Mouse (Mus musculus): ENCODE results near the gene Pdcd7. TPM values are rescaled to one million over a fixed set of nuclear protein-coding genes. Genes with fewer than 3 reads are reported as not detected.

Gene Pdcd7
- polyA plus RNA-seq, 1 experiment from 2014 or later = 10.1 TPM

DNA sequence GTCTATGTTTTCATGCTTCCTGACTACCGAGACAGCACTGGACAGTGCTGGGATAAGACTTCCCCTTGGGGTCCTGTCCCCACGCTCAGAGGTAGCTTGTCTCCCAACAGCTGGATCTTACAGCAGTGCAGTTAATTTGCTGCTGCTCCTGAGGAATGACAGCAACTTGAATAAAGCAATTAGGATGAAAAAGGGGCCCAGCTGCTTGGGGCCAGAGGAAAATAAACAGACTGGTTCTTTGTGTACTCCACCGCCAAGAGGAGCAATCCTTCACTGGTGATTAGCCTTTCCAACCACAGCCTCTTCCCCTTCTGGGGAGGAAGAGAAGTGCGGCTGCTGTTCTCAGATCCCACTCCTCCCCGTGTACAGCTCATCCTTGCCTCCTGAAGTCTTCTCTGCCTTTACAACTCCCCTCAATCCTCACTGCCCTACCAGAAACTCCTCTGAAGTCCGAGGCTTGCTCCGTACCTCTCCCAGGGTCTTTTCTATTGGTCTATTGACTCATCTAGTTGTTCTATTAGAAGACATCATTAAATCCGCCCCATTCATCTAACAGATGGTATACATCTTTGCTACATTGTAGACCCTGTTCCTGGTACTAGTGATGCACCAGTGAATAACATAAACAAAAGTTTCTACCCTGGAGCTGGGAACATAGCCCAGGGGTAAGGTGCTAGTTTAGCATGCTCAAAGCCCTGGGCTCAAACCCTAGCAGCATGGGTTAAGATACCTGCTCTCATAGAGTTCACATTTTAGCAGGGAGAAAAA, 40.7 kb downstream of the Pdcd7 start:
- no peaks in the 10 kb centered on the region for H3K9me3 ChIP-seq
- no peak overlapping the region for H3K27ac ChIP-seq
- H3K4me3 ChIP-seq = no peak overlapping the region
- no peaks in the 10 kb centered on the region for H3K36me3 ChIP-seq
- no peak for ATAC-seq (ENCODE audit: insufficient number of reproducible peaks, low FRiP score, low TSS enrichment, low read depth)
- WGBS = 19% methylated on average over 8 of the region's 8 CpGs
- H3K27me3 ChIP-seq = peaks cover 27% of the 10 kb centered on the region
- H3K9ac ChIP-seq = no peak overlapping the region
- peaks cover 10% of the 10 kb centered on the region for H3K4me1 ChIP-seq
- H3K4me2 ChIP-seq = no peak overlapping the region

GRCm38 (mm10) chr9:65390752-65391612, 45.1 kb downstream of the Pdcd7 start:
- H3K9ac ChIP-seq = 0 out of 2 replicates have a peak overlapping the region, but pooled peaks have one; percentile 39
- ATAC-seq (ENCODE audit: insufficient number of reproducible peaks, low FRiP score, low TSS enrichment, low read depth) = peak; percentile 53; the same call in 1 of the 2 replicates
- peak overlapping the region; percentile 76 for H3K4me2 ChIP-seq
- peaks cover 43% of the 10 kb centered on the region for H3K27me3 ChIP-seq
- 14% methylated on average over 92 of the region's 96 CpGs for WGBS
- H3K27ac ChIP-seq = no peak overlapping the region
- no peaks in the 10 kb centered on the region for H3K36me3 ChIP-seq
- H3K4me3 ChIP-seq = peak overlapping the region; percentile 50
- peaks cover 11% of the 10 kb centered on the region for H3K4me1 ChIP-seq
- no peaks in the 10 kb centered on the region for H3K9me3 ChIP-seq

GRCm38 (mm10) chr9:65391613-65391964, 45.7 kb downstream of the Pdcd7 start, which contains the start of gene Kbtbd13:
TSS of gene Kbtbd13 (minus strand) at chr9:65391652.
- H3K27me3 ChIP-seq = peaks cover 43% of the 10 kb centered on the region
- no peak for ATAC-seq (ENCODE audit: insufficient number of reproducible peaks, low FRiP score, low TSS enrichment, low read depth)
- H3K4me3 ChIP-seq = peak within 1 kb of the TSS; percentile 50
- H3K9me3 ChIP-seq = no peaks in the 10 kb centered on the region
- peaks cover 11% of the 10 kb centered on the region for H3K4me1 ChIP-seq
- 0 out of 2 replicates have a peak within 1 kb of the TSS, but pooled peaks have one; percentile 39 for H3K9ac ChIP-seq
- 32% methylated on average over 8 of the region's 8 CpGs for WGBS
- H3K36me3 ChIP-seq = no peaks in the 10 kb centered on the region
- H3K4me2 ChIP-seq = peak within 1 kb of the TSS; percentile 76
- no peak within 1 kb of the TSS for H3K27ac ChIP-seq

DNA sequence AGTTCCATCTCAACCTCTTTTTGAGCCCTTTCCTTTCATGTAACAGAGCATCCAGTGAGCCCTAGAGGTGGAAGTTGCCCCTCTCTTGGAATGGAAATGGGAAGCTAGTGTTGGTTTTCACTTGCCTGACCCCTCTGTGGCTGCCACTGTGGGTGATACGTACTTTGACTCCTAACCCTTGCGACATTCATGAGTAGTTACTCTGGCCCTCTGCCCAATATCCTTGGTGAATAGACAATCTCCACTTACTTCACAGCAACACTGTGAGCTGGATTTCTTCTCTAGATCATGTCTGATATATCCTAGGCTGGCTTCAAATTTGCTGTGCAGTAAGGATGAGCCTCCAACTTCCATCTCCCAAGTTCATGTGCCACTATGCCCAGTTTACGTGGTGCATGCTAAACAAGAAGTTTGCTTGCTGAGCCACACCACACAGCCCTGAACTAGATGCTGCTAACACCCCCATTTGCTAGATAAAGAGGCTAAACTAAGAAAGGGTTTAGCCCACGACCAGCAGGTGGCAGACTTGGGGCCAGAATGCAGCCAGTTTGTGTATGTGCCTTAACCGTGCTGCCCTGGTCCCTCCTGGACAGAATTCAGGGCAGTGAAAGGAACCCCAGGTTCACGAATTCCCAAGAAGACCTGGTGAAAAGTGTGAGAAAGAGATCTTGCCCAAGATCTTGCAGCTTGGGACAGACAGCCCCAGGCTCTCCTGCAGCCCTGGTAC, 46.9 kb downstream of the Pdcd7 start:
- Histone ChIP-seq H3K4me3 (no peak overlapping the region), H3K27me3 (peaks cover 43% of the 10 kb centered on the region), H3K4me1 (peaks cover 11% of the 10 kb centered on the region), H3K4me2 (no peak overlapping the region), H3K9ac (no peak overlapping the region), H3K27ac (no peak overlapping the region), H3K9me3 (no peaks in the 10 kb centered on the region), H3K36me3 (no peaks in the 10 kb centered on the region)
- ATAC-seq (ENCODE audit: insufficient number of reproducible peaks, low FRiP score, low TSS enrichment, low read depth) = no peak
- WGBS = 33% methylated on average over 6 of the region's 6 CpGs

GRCm38 (mm10) chr9:65393606-65394005, 47.7 kb downstream of the Pdcd7 start:
- 61% methylated on average over 2 of the region's 2 CpGs for WGBS
- H3K9ac ChIP-seq = no peak overlapping the region
- H3K36me3 ChIP-seq = no peaks in the 10 kb centered on the region
- peaks cover 16% of the 10 kb centered on the region for H3K4me1 ChIP-seq
- H3K9me3 ChIP-seq = no peaks in the 10 kb centered on the region
- peaks cover 43% of the 10 kb centered on the region for H3K27me3 ChIP-seq
- no peak for ATAC-seq (ENCODE audit: insufficient number of reproducible peaks, low FRiP score, low TSS enrichment, low read depth)
- H3K4me3 ChIP-seq = no peak overlapping the region
- no peak overlapping the region for H3K4me2 ChIP-seq
- H3K27ac ChIP-seq = no peak overlapping the region

DNA sequence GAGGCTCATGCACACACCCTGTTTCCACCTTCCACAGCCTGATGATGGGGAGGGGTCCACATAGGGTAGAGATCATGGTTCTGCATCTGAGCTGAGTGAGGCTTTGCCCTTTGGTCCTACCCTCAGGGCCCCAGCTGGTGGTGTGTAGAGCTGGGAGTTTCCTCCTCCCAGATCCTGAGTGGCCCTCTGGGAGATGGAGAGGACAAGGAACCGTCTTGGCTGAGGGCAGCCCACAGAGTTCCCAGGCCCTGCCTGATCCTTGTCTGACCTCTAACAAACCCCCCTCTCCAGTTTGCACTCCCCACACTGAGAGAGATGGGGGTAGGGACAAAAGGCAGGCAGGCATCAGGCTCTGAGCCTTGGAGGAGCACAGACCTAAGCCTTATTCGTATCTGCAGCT, 48.5 kb downstream of the Pdcd7 start:
- peaks cover 38% of the 10 kb centered on the region for H3K27me3 ChIP-seq
- H3K4me2 ChIP-seq = no peak overlapping the region
- H3K27ac ChIP-seq = no peak overlapping the region
- H3K4me3 ChIP-seq = no peak overlapping the region
- 71% methylated on average over 2 of the region's 2 CpGs for WGBS
- H3K36me3 ChIP-seq = no peaks in the 10 kb centered on the region
- no peaks in the 10 kb centered on the region for H3K9me3 ChIP-seq
- ATAC-seq (ENCODE audit: insufficient number of reproducible peaks, low FRiP score, low TSS enrichment, low read depth) = no peak
- H3K4me1 ChIP-seq = peaks cover 19% of the 10 kb centered on the region
- H3K9ac ChIP-seq = no peak overlapping the region

DNA sequence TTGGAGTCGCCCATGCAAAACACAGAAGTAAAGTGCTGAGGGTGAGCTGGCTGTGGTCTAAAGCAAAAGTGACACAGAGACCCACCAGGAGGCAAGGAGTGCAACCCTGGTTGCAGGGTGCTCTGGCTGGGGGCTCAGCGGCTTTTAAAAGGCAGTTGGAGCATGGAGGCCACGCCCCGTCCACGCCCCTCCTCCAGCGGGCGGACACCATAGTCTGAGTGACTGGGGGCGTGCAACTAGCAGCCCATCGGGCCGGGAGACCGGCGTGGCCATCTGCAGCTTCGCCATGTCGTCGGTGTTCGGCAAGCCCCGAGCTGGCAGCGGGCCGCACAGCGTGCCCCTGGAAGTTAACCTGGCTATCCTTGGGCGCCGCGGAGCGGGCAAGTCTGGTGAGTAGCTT, 52.4 kb downstream of the Pdcd7 start, which contains the start of gene Rasl12:
TSS of gene Rasl12 (plus strand) at position 228 of the 400 bp plus-strand sequence.
- peaks cover 8% of the 10 kb centered on the region for H3K4me1 ChIP-seq
- ATAC-seq (ENCODE audit: insufficient number of reproducible peaks, low FRiP score, low TSS enrichment, low read depth) = peak; percentile 80; the same call in 1 of the 2 replicates
- 0 out of 2 replicates have a peak, but pooled peaks cover 3% of the 10 kb centered on the region for H3K27me3 ChIP-seq
- H3K36me3 ChIP-seq = no peaks in the 10 kb centered on the region
- H3K9me3 ChIP-seq = no peaks in the 10 kb centered on the region
- H3K4me2 ChIP-seq = peak within 1 kb of the TSS; percentile 77
- H3K27ac ChIP-seq = no peak within 1 kb of the TSS
- 2% methylated on average over 23 of the region's 24 CpGs for WGBS
- peak within 1 kb of the TSS; percentile 51 for H3K4me3 ChIP-seq
- H3K9ac ChIP-seq = peak within 1 kb of the TSS; percentile 35; the same call in 1 of the 2 replicates

- Histone ChIP-seq H3K4me1 (peaks cover 8% of the 10 kb centered on the region), H3K4me3 (no peak overlapping the region), H3K9me3 (no peaks in the 10 kb centered on the region), H3K27ac (no peak overlapping the region), H3K4me2 (no peak overlapping the region), H3K9ac (no peak overlapping the region), H3K27me3 (no peaks in the 10 kb centered on the region), H3K36me3 (no peaks in the 10 kb centered on the region)
- 86% methylated on average over 6 of the region's 6 CpGs for WGBS
- ATAC-seq (ENCODE audit: insufficient number of reproducible peaks, low FRiP score, low TSS enrichment, low read depth) = no peak
These were observed 54.0 kb downstream of the Pdcd7 start for GRCm38 (mm10) chr9:65399934-65400333.

DNA sequence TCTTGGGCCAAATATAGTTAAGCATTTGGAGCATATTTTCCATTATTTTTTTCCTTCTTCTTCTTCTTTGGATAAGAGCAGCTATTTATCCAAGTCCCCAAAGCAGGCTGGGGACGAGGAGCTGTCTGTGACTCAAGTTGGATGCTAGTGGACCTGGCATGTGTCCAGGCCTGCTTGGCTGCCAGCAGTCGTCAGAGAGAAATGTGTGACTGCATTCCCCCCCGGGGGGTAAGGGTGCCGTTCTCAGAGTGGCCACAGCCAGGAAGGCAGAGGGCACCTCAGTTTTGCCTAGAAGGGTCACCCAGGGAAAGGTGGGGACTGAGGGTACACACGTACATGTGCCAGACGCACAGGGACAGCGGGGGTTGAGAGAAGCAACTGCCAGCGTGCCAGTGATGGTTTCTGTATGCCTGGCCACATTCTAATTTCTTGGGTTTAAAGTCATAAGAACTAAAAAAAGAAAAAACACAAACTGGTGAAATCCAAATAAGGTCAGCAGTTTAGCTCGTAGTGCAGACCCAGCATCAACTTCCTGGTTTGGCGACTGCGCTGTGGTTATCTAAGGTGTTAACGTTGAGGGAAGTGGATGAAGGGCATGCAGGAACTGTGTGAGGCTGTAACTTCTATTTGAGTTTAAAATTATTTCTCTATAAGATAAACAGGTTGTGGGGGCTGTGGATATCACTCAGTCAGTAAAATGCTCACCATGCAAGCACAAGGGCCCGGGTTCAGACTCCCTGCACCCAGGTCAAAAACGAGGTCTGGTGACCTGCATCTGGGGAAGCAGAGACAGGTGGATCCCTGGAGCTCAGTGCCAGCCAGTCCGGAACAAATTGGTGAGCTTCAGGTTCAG, 58.7 kb downstream of the Pdcd7 start:
- no peak overlapping the region for H3K9ac ChIP-seq
- H3K27ac ChIP-seq = no peak overlapping the region
- H3K9me3 ChIP-seq = no peaks in the 10 kb centered on the region
- H3K4me2 ChIP-seq = no peak overlapping the region
- H3K36me3 ChIP-seq = no peaks in the 10 kb centered on the region
- H3K4me1 ChIP-seq = no peaks in the 10 kb centered on the region
- no peak overlapping the region for H3K4me3 ChIP-seq
- WGBS = 61% methylated on average over 15 of the region's 15 CpGs
- no peak for ATAC-seq (ENCODE audit: insufficient number of reproducible peaks, low FRiP score, low TSS enrichment, low read depth)
- no peaks in the 10 kb centered on the region for H3K27me3 ChIP-seq

DNA sequence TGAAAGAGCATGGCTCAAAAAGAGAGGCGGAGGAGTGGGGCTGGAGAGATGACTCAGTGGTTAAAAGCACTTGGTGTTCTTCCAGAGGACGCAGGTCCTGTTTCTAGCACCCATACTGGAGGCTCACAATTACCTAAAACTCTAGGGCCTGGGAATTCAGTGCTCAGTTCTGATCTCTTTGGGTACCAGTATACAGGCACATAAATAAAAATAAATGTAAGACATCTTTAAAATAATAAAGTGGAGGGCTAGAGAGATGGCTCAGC, 59.2 kb downstream of the Pdcd7 start:
- no peak overlapping the region for H3K9ac ChIP-seq
- no peak for ATAC-seq (ENCODE audit: insufficient number of reproducible peaks, low FRiP score, low TSS enrichment, low read depth)
- no peak overlapping the region for H3K4me2 ChIP-seq
- H3K27me3 ChIP-seq = no peaks in the 10 kb centered on the region
- H3K9me3 ChIP-seq = no peaks in the 10 kb centered on the region
- WGBS = 78% methylated on average over 2 of the region's 2 CpGs
- H3K4me3 ChIP-seq = no peak overlapping the region
- no peaks in the 10 kb centered on the region for H3K36me3 ChIP-seq
- no peak overlapping the region for H3K27ac ChIP-seq
- H3K4me1 ChIP-seq = no peaks in the 10 kb centered on the region

DNA sequence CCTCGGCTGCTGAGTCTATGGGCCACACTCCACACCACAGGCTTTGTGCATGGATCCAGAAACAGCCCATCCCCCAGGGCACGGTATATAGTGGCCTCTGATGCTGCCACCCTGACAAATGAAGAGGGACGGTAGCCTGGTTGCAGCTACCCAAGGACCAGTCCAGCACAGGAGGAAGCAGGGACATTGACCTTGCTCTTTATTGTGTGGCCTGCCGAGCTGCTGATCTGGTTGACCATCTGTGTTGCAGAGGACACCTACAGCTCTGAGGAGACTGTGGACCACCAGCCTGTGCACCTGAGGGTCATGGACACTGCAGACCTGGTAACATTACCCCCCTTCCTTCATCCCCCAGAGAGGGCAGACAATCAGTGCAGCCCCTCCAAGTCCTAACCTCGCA, 61.4 kb downstream of the Pdcd7 start:
- Histone ChIP-seq H3K4me3 (no peak overlapping the region), H3K9me3 (no peaks in the 10 kb centered on the region), H3K27me3 (no peaks in the 10 kb centered on the region), H3K4me2 (no peak overlapping the region), H3K4me1 (no peaks in the 10 kb centered on the region), H3K27ac (no peak overlapping the region), H3K36me3 (no peaks in the 10 kb centered on the region), H3K9ac (no peak overlapping the region)
- 77% methylated on average over 5 of the region's 5 CpGs for WGBS
- ATAC-seq (ENCODE audit: insufficient number of reproducible peaks, low FRiP score, low TSS enrichment, low read depth) = no peak
